Mouse (Mus musculus) stomach, postnatal 0 days (tissue): ENCODE measurements around the gene Ltbp1. TPM values are rescaled to one million over a fixed set of nuclear protein-coding genes. Genes with fewer than 3 reads are reported as not detected.

ENCODE experiments used
- ATAC-seq: fragments of 200-750 bp; cut with Nextera tagmentation; 2 replicates; pipeline ENCODE4 v1.8.0; 2017; ENCODE audit not compliant: low FRiP score, low TSS enrichment
- DNase-seq: peaks from one replicate; pipeline ENCODE4 v3.0.0-alpha.2; 2016; ENCODE audit warnings: low spot score
- H3K27ac ChIP-seq: fragments of 300-500 bp; sonication (generic); replicated peaks from 2 replicates; pipeline ENCODE4 v1.5.1; 2014; ENCODE audit warnings: mild to moderate bottlenecking, control low read depth
- H3K27me3 ChIP-seq: fragments of 300-500 bp; sonication (generic); 2 replicates; pipeline ENCODE4 v1.6.1; 2014; ENCODE audit warnings: low read length; ENCODE audit not compliant: control insufficient read depth, insufficient read depth
- H3K36me3 ChIP-seq: fragments of 300-500 bp; sonication (generic); 2 replicates; pipeline ENCODE4 v1.6.1; 2014; ENCODE audit warnings: low read length, mixed read lengths; ENCODE audit not compliant: control insufficient read depth, insufficient read depth
- H3K4me1 ChIP-seq: fragments of 300-500 bp; sonication (generic); replicated peaks from 2 replicates; pipeline ENCODE4 v1.6.1; 2014; ENCODE audit warnings: antibody characterized with exemption; ENCODE audit not compliant: control insufficient read depth, insufficient read depth
- H3K4me2 ChIP-seq: fragments of 300-500 bp; sonication (generic); replicated peaks from 2 replicates; pipeline ENCODE4 v1.6.1; 2014; ENCODE audit warnings: low read depth, mild to moderate bottlenecking, control low read depth, moderate library complexity
- H3K4me3 ChIP-seq: fragments of 300-500 bp; sonication (generic); 2 replicates; pipeline ENCODE4 v1.5.1; 2014; ENCODE audit warnings: low read depth, low read length, control low read depth
- H3K9ac ChIP-seq: fragments of 300-500 bp; sonication (generic); 2 replicates; pipeline ENCODE4 v1.6.1; 2014; ENCODE audit warnings: mild to moderate bottlenecking, low read length, control low read depth, mixed read lengths
- H3K9me3 ChIP-seq: fragments of 300-500 bp; sonication (generic); 2 replicates; pipeline ENCODE4 v1.6.1; 2016; ENCODE audit warnings: low read length; ENCODE audit not compliant: control insufficient read depth
- CTCF ChIP-seq: IDR thresholded peaks from 2 replicates; pipeline ENCODE4 v1.5.1; 2016; ENCODE audit warnings: antibody characterized with exemption, low read depth, mild to moderate bottlenecking, moderate library complexity
- EP300 ChIP-seq: optimal IDR thresholded peaks from 2 replicates; pipeline ENCODE3; 2016; ENCODE audit warnings: antibody characterized with exemption
- WGBS: fragments of 180-500 bp; shearing (Covaris S2); extraction: QIAGEN DNeasy Blood & Tissue Kit; methylation state at CpG from one replicate; pipeline ENCODE4 v1.1.7; 2014; 5-methylcytosine and 5-hydroxymethylcytosine counted together
- polyA plus RNA-seq: library from polyadenylated mRNA; unstranded; fragments of >200 nt; fragmentation: Nextera tagmentation; extraction: Ambion mirVana; gene quantifications from 2 replicates; pipeline ENCODE4 v1.2.1, GENCODE M21; 2015

Ltbp1 gene
- polyA plus RNA-seq, 1 experiment from 2014 or later = 16.2 TPM

DNA sequence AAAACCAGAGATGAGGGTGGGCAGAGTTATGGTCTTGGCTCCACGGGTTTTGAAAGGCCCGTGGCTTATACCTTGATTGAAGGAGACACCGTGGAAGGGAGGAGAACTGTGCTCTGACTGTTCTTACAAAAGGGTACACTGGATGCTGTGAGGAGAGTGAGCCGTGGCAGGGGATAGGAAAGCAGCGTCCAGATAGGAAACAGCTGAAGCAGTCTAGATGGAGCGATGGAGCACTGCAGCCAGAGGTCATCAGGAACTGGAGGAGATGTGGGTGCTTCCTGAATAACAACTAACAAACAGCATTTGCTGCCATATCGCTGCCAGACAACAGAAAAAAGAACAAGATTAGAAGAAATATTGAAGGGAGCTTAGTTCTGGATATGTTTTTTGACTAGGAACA is 166.3 kb downstream of the Ltbp1 start:
- ATAC-seq = no peak
- H3K4me3 ChIP-seq = no peak overlapping the region
- H3K4me1 ChIP-seq = 0 out of 2 replicates have a peak, but pooled peaks cover 2% of the 10 kb centered on the region
- no peak overlapping the region for H3K4me2 ChIP-seq
- H3K9me3 ChIP-seq = no peaks in the 10 kb centered on the region
- DNase-seq = no peak
- H3K9ac ChIP-seq = no peak overlapping the region
- no peaks in the 10 kb centered on the region for H3K27me3 ChIP-seq
- WGBS = 77% methylated on average over 7 of the region's 7 CpGs
- no peak for TF ChIP-seq CTCF
- no peak for TF ChIP-seq EP300
- no peaks in the 10 kb centered on the region for H3K36me3 ChIP-seq
- no peak overlapping the region for H3K27ac ChIP-seq

DNA sequence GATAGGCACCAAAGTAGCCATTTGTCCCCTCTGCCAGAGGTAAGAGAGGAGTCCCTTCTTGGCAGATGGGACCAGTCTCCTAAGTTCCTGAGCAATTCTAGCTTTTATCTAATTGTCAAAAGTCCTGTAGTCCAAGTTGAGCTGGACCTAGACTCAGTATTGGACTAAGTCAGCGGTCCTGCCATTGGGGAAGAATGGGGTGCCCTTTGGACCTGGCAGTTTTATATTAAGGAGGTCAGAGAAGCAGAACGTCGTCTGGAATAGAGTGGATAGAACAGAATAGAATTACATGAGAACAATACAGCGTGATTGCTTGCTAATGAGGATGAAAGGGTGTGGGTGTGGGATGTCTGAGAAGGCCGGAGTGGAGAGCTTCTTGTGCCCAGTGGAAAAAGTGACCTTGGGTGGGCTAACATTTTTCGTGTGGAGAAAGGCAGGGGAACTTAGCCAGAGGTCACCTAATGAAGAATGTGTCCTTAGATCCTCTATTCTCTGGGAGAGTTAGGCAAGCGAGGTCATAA is 167.4 kb downstream of the Ltbp1 start:
- no peaks in the 10 kb centered on the region for H3K36me3 ChIP-seq
- no peak overlapping the region for H3K27ac ChIP-seq
- H3K4me1 ChIP-seq = 0 out of 2 replicates have a peak, but pooled peaks cover 2% of the 10 kb centered on the region
- no peak overlapping the region for H3K4me3 ChIP-seq
- 86% methylated on average over 7 of the region's 7 CpGs for WGBS
- no peak overlapping the region for H3K4me2 ChIP-seq
- no peaks in the 10 kb centered on the region for H3K9me3 ChIP-seq
- ATAC-seq (no peak), DNase-seq (no peak)
- TF ChIP-seq CTCF = no peak
- no peak for TF ChIP-seq EP300
- no peaks in the 10 kb centered on the region for H3K27me3 ChIP-seq
- no peak overlapping the region for H3K9ac ChIP-seq

- Histone ChIP-seq H3K4me2 (no peak overlapping the region), H3K4me1 (0 out of 2 replicates have a peak, but pooled peaks cover 2% of the 10 kb centered on the region), H3K9ac (no peak overlapping the region), H3K9me3 (no peaks in the 10 kb centered on the region), H3K36me3 (no peaks in the 10 kb centered on the region), H3K27me3 (no peaks in the 10 kb centered on the region), H3K27ac (no peak overlapping the region), H3K4me3 (no peak overlapping the region)
- ATAC-seq = no peak
- TF ChIP-seq CTCF (no peak), EP300 (no peak)
- no peak for DNase-seq
- WGBS = 85% methylated on average over 3 of the region's 3 CpGs
Observed at GRCm38 (mm10) chr17:75174501-75174900, 169.1 kb downstream of the Ltbp1 start.

DNA sequence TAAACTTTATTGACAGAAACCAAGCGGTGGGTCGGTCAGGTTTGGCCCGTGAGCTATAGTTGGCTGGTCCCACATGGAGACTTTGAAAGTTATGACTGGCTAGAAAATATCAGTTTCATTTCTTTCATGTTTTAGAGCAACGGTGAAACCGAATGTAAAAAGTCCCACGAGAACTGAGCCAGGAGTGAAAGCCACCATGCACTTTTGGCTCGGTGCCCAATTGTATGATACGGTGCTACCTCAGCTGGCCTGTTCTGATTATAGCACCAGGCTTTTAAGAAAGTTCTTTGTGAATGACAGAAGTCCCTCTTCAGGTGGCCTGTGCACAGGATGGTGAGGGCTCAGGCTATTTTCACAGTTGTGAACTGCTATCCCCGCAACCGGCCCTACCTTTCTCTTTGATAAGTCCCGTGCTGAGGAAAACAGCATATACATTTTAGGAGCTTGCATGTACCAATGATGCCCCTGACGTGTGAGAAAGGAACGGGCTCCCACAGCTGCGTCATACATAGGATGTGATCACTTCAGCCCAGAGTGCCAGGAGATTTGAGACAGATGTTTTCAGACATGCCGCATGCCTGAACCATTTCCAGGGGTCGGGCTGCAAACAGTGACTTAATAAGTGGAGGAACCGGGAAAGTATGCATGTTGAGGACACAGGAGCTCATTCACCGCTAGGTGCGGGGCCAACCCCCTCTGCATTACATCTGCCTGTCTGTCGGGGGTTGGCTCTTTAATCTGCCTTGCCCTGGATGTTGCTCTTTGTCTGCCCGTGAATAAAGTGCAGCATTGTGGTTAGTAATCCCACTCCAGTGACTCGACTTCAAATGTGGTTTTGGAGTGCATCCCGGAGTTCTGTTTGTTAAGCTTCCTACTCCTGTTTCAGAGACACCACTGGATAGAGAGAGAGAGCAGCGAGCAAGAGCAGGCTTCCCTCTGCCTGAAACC is 172.8 kb downstream of the Ltbp1 start:
- Histone ChIP-seq H3K9me3 (no peaks in the 10 kb centered on the region), H3K36me3 (no peaks in the 10 kb centered on the region), H3K9ac (no peak overlapping the region), H3K4me3 (peak overlapping the region; percentile 25), H3K4me2 (peak overlapping the region; percentile 46), H3K27me3 (no peaks in the 10 kb centered on the region), H3K4me1 (0 out of 2 replicates have a peak, but pooled peaks cover 2% of the 10 kb centered on the region), H3K27ac (peak overlapping the region; percentile 46; the same call in 1 of the 2 replicates)
- TF ChIP-seq EP300 = no peak
- peak; percentile 40; the same call in 1 of the 2 replicates for TF ChIP-seq CTCF
- ATAC-seq (peak; percentile 65; the same call in 1 of the 2 replicates), DNase-seq (peak; percentile 42)
- WGBS = 35% methylated on average over 24 of the region's 24 CpGs

DNA sequence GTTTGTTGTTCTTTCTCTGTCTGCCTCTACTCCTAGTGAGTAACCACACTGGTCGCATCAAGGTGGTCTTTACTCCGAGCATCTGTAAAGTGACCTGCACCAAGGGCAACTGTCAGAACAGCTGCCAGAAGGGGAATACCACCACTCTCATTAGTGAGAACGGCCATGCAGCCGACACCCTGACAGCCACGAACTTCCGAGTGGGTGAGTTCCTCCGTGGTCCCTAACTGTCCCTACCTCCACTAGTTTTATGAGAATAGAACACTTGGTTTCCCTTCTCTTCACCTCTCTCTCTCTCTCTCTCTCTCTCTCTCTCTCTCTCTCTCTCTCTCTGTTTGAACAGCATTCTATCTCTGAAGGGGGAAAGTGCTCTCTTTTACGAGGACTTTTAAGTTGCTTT is 173.6 kb downstream of the Ltbp1 start:
- Histone ChIP-seq H3K27me3 (no peaks in the 10 kb centered on the region), H3K4me3 (peak overlapping the region; percentile 25), H3K4me2 (peak overlapping the region; percentile 46), H3K9ac (peak overlapping the region; percentile 28; the same call in 1 of the 2 replicates), H3K9me3 (no peaks in the 10 kb centered on the region), H3K36me3 (no peaks in the 10 kb centered on the region), H3K27ac (no peak overlapping the region), H3K4me1 (0 out of 2 replicates have a peak, but pooled peaks cover 2% of the 10 kb centered on the region)
- no peak for TF ChIP-seq EP300
- DNase-seq (no peak), ATAC-seq (no peak)
- 44% methylated on average over 8 of the region's 8 CpGs for WGBS

DNA sequence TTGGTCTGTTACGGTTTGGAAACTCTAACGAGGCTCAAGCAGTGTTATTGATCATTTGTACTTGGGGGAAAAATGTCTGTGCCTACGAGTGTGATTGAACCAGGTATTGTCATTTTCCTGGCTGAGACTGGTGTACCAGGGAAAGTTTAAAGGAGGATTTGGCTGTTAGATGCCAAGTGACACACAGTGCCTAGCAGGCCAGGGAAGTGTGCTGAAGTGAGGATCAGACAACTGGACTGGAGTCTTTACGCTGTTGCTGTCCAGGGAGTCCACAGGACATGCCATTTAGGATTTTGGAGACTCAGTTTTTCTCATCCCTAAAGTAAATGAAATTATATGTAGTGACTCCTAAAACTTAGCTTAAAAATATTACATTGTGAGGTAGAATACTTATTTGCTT is 174.9 kb downstream of the Ltbp1 start:
- no peak overlapping the region for H3K27ac ChIP-seq
- H3K4me3 ChIP-seq = no peak overlapping the region
- no peaks in the 10 kb centered on the region for H3K27me3 ChIP-seq
- peak overlapping the region; percentile 15; the same call in 1 of the 2 replicates for H3K4me2 ChIP-seq
- no peaks in the 10 kb centered on the region for H3K9me3 ChIP-seq
- DNase-seq (no peak), ATAC-seq (no peak)
- WGBS = 73% methylated on average over 4 of the region's 4 CpGs
- H3K4me1 ChIP-seq = no peaks in the 10 kb centered on the region
- no peaks in the 10 kb centered on the region for H3K36me3 ChIP-seq
- TF ChIP-seq EP300 (no peak), CTCF (no peak)
- H3K9ac ChIP-seq = no peak overlapping the region
